Mouse (Mus musculus) C2C12 (cell line): ENCODE measurements at regions not wholly inside any gene's neighbourhood (a gene's known extent, or its start where the extent isn't known, plus 50 kb on each side); places are given as distances from the start of the nearest gene placed in this dataset.
A peak's percentile ranks its signal among the peaks of the same experiment; 100 is the strongest.

ENCODE experiments used
- H3K27me3 ChIP-seq: one replicate; pipeline ENCODE4 v1.6.1; 2011; ENCODE audit not compliant: control insufficient read depth, insufficient read depth, insufficient read length
- H3K36me3 ChIP-seq: one replicate; pipeline ENCODE4 v1.6.1; 2011; ENCODE audit not compliant: control insufficient read depth, insufficient read depth
- H3K4me3 ChIP-seq: one replicate; pipeline ENCODE4 v1.5.1; 2011; ENCODE audit warnings: mild to moderate bottlenecking, control low read depth; ENCODE audit not compliant: poor library complexity, insufficient read depth, severe bottlenecking
- H3K79me2 ChIP-seq: one replicate; pipeline ENCODE4 v1.6.1; 2011; ENCODE audit not compliant: control insufficient read depth, insufficient read depth
- H3K79me3 ChIP-seq: one replicate; pipeline ENCODE4 v1.6.1; 2011; ENCODE audit warnings: low read depth, control low read depth
- H3ac ChIP-seq: one replicate; pipeline ENCODE3; 2011; ENCODE audit warnings: low read depth; ENCODE audit not compliant: control insufficient read depth, insufficient read length
- CEBPB ChIP-seq: IDR thresholded peaks from one replicate; pipeline ENCODE4 v1.6.1; 2011; ENCODE audit warnings: low read depth, mild to moderate bottlenecking, control low read depth, moderate library complexity
- CTCF ChIP-seq: IDR thresholded peaks from one replicate; pipeline ENCODE4 v1.5.1; 2011; ENCODE audit not compliant: control insufficient read depth, insufficient read depth, insufficient read length
- FOSL1 ChIP-seq: IDR thresholded peaks from one replicate; pipeline ENCODE4 v1.8.0; 2011; ENCODE audit warnings: mild to moderate bottlenecking, low read length; ENCODE audit not compliant: poor library complexity, insufficient read depth, severe bottlenecking
- MAX ChIP-seq: IDR thresholded peaks from one replicate; pipeline ENCODE4 v1.6.1; 2011; ENCODE audit warnings: mild to moderate bottlenecking, control low read depth
- MYOD1 ChIP-seq: IDR thresholded peaks from one replicate; pipeline ENCODE4 v1.6.1; 2011; ENCODE audit warnings: low read depth; ENCODE audit not compliant: control insufficient read depth, insufficient read length
- MYOG ChIP-seq: IDR thresholded peaks from one replicate; pipeline ENCODE4 v1.6.1; 2011; ENCODE audit not compliant: control insufficient read depth, insufficient read length; ENCODE audit errors: extremely low read depth
- USF1 ChIP-seq: IDR thresholded peaks from one replicate; pipeline ENCODE4 v1.6.1; 2011; ENCODE audit warnings: low read depth, mild to moderate bottlenecking, control low read depth, moderate library complexity

GRCm38 (mm10) chr10:56944434-56945145 is 541.6 kb upstream of the Hsf2 start:
- H3K79me2 ChIP-seq = no peaks in the 10 kb centered on the region
- H3K4me3 ChIP-seq = no peak overlapping the region
- H3K36me3 ChIP-seq = no peaks in the 10 kb centered on the region
- TF ChIP-seq MYOG = no peak
- TF ChIP-seq USF1 = peak; percentile 11
- no peak for TF ChIP-seq MYOD1
- TF ChIP-seq FOSL1 = no peak
- no peak overlapping the region for H3ac ChIP-seq
- H3K27me3 ChIP-seq = no peaks in the 10 kb centered on the region
- H3K79me3 ChIP-seq = no peaks in the 10 kb centered on the region

- Histone ChIP-seq H3ac (no peak overlapping the region), H3K36me3 (no peaks in the 10 kb centered on the region), H3K79me3 (no peaks in the 10 kb centered on the region), H3K79me2 (no peaks in the 10 kb centered on the region), H3K27me3 (no peaks in the 10 kb centered on the region), H3K4me3 (no peak overlapping the region)
- TF ChIP-seq FOSL1 = no peak
- TF ChIP-seq USF1 = peak; percentile 46
Measured at GRCm38 (mm10) chr10:56956728-56957127, 529.5 kb upstream of the Hsf2 start.

GRCm38 (mm10) chr10:56962096-56962807 is 523.9 kb upstream of the Hsf2 start:
- Histone ChIP-seq H3K27me3 (no peaks in the 10 kb centered on the region), H3K36me3 (no peaks in the 10 kb centered on the region), H3K79me3 (no peaks in the 10 kb centered on the region), H3ac (no peak overlapping the region), H3K4me3 (no peak overlapping the region), H3K79me2 (no peaks in the 10 kb centered on the region)
- TF ChIP-seq MAX (no peak), USF1 (no peak), CEBPB (no peak), CTCF (no peak), MYOG (no peak), MYOD1 (no peak), FOSL1 (no peak)

GRCm38 (mm10) chr10:56963215-56963614 is 523.0 kb upstream of the Hsf2 start:
- TF ChIP-seq MYOD1 = no peak
- TF ChIP-seq FOSL1 = no peak
- TF ChIP-seq MYOG = no peak
- no peak for TF ChIP-seq USF1
- no peak for TF ChIP-seq CTCF
- TF ChIP-seq CEBPB = no peak
- TF ChIP-seq MAX = no peak
- Histone ChIP-seq H3K79me2 (no peaks in the 10 kb centered on the region), H3K4me3 (no peak overlapping the region)

GRCm38 (mm10) chr10:56968913-56969312 is 517.3 kb upstream of the Hsf2 start:
- no peaks in the 10 kb centered on the region for H3K36me3 ChIP-seq
- TF ChIP-seq USF1 (no peak), MYOD1 (no peak), MYOG (no peak), CEBPB (no peak)
- no peaks in the 10 kb centered on the region for H3K79me2 ChIP-seq
- no peak overlapping the region for H3ac ChIP-seq
- H3K27me3 ChIP-seq = no peaks in the 10 kb centered on the region
- H3K79me3 ChIP-seq = no peaks in the 10 kb centered on the region
- no peak overlapping the region for H3K4me3 ChIP-seq

More at GRCm38 (mm10) chr10:56963215-56963614, 523.0 kb upstream of the Hsf2 start:
- H3ac ChIP-seq = no peak overlapping the region
- no peaks in the 10 kb centered on the region for H3K36me3 ChIP-seq
- no peaks in the 10 kb centered on the region for H3K79me3 ChIP-seq
- H3K27me3 ChIP-seq = no peaks in the 10 kb centered on the region

GRCm38 (mm10) chr10:56974812-56975211 is 511.4 kb upstream of the Hsf2 start:
- Histone ChIP-seq H3K79me3 (no peaks in the 10 kb centered on the region), H3K4me3 (no peak overlapping the region), H3ac (no peak overlapping the region), H3K36me3 (no peaks in the 10 kb centered on the region), H3K79me2 (no peaks in the 10 kb centered on the region), H3K27me3 (no peaks in the 10 kb centered on the region)
- no peak for TF ChIP-seq CTCF
- TF ChIP-seq FOSL1 = no peak
- no peak for TF ChIP-seq MAX
- TF ChIP-seq MYOD1 = no peak
- no peak for TF ChIP-seq MYOG
- no peak for TF ChIP-seq CEBPB
- no peak for TF ChIP-seq USF1
